Comparison of ENCODE assay signal across 26 mouse cellular contexts in the genomic region with DNA sequence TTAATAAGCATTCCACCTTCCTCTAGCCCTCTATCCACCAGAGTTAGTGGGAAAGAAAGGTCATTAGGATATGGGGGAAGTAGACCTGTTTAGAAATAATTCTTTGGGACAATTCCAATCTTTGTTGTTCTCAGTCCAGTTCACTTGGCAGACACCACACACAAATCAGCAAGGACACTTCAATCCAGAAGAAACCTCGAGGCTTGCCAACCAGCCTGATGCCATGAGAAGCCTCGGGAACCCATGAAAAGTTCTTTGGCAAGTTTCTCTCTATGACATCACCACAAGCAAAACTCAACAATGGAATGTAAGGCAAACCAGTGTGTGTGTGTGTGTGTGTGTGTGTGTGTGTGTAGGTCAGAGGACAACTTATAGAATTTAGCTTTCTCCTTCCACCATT. TPM values are rescaled to one million over a fixed set of nuclear protein-coding genes. Genes with fewer than 3 reads are reported as not detected.
A peak's percentile ranks its signal among the peaks of the same experiment; 100 is the strongest.
DNase-seq lines count a peak whose midpoint lies in the region; TF ChIP-seq lines count a peak whose summit lies in the region.
"Had no signal": no experiment of that assay in that cellular context is flagged by ENCODE, and none has a peak within 500 bp of the region (broad histone marks: within the 10 kb centered on the region; RNA-seq: fewer than 3 reads in every experiment).

No protein-coding gene starts in this region.

- TF ChIP-seq CTCF in testis, adult 2 months (IDR thresholded peaks at IDR 0.05; ENCODE audit: control insufficient read depth, insufficient read depth, insufficient replicate concordance, low read depth, low read length), result no peak

- no peak overlapping the region for H3K27ac ChIP-seq in testis, adult 2 months (ENCODE audit: control insufficient read depth, insufficient read depth, low read depth, low read length)
- H3K27ac ChIP-seq: embryonic facial prominence, embryonic 12.5 days; heart, embryonic 15.5 days; hindbrain, embryonic 14.5 days; kidney, embryonic 15.5 days had no signal

- TF ChIP-seq POLR2A in testis, adult 2 months (IDR thresholded peaks at IDR 0.05; ENCODE audit: control insufficient read depth, low read depth, low read length), result no peak

- DNase-seq in adrenal gland, postnatal 10 days, result peak; percentile 53
- no peak for DNase-seq in adrenal gland, postnatal 25 days
- no peak for DNase-seq in testis, postnatal 10 days (ENCODE audit: low spot score)
- peak; percentile 90 for DNase-seq in adipocyte (ENCODE audit: low spot score)
- no peak for DNase-seq in gastrocnemius, adult 18-20 months (ENCODE audit: low spot score)
- DNase-seq in layer of hippocampus, adult 9-10 months (ENCODE audit: low spot score), result no peak
- DNase-seq: B cell, adult 2 months; cerebellum, adult 11 months; cerebellum, adult 8-10 months; cerebellum, postnatal 25 days; gastrocnemius, postnatal 36 days; heart, adult 18-20 months; heart, postnatal 14 days; kidney, adult 2 months had no signal

- no peaks in the 10 kb centered on the region for H3K27me3 ChIP-seq in testis, adult 2 months (ENCODE audit: control insufficient read depth, insufficient read depth, low read length)
- H3K27me3 ChIP-seq: Patski had no signal

- peak overlapping the region; percentile 14; the same call in 1 of the 2 replicates for H3K4me3 ChIP-seq in testis, adult 2 months (ENCODE audit: control insufficient read depth, low read depth, low read length)
- H3K4me3 ChIP-seq: embryonic facial prominence, embryonic 12.5 days; heart, embryonic 15.5 days; kidney, embryonic 15.5 days had no signal

- H3K36me3 ChIP-seq in testis, adult 2 months (ENCODE audit: control insufficient read depth, insufficient read depth, low read length), result no peaks in the 10 kb centered on the region
- H3K36me3 ChIP-seq: embryonic facial prominence, embryonic 12.5 days; G1E; heart, embryonic 15.5 days; kidney, embryonic 15.5 days had no signal

- no peaks in the 10 kb centered on the region for H3K4me1 ChIP-seq in testis, adult 2 months (ENCODE audit: control insufficient read depth, insufficient read depth, low read length)
- H3K4me1 ChIP-seq: embryonic facial prominence, embryonic 12.5 days had no signal

RNA-seq across cellular contexts. Expression of gene Ccdc190, which starts 3.9 kb away (rescaled TPM):
- not detected for total RNA-seq in adrenal gland, postnatal 10 days (2021)
- total RNA-seq in adrenal gland, postnatal 25 days (2021), result 0.55 and 0.90 TPM in 2 replicates
- polyA plus RNA-seq in testis, adult 2 months (2012; rRNA removed), result 0.36 and 0.48 TPM in 2 replicates
- not detected for total RNA-seq in gastrocnemius, adult 18-20 months (2021)
- total RNA-seq: G1E; gastrocnemius, postnatal 36 days; hematopoietic stem cell, adult 5-6 weeks had no signal
- polyA plus RNA-seq: activated CD4-positive, CD25-positive, alpha-beta regulatory T cell, adult 4 months; CD4-positive, CD25-positive, alpha-beta regulatory T cell, adult 4 months; embryonic facial prominence, embryonic 12.5 days; G1E; heart, embryonic 11.5 days; heart, embryonic 15.5 days; intestine, embryonic 16.5 days; kidney, adult 2 months; kidney, embryonic 15.5 days had no signal

RNA-seq across cellular contexts. Expression of gene Hsd17b7, which starts 44.5 kb away (rescaled TPM):
- 10 to 100 TPM in 1 of 2 experiments, 1 to 10 TPM in 1; 9.6 to 12.4 TPM for total RNA-seq in adrenal gland, postnatal 10 days (2021)
- total RNA-seq in adrenal gland, postnatal 25 days (2021), result 136 and 150 TPM in 2 replicates
- polyA plus RNA-seq in testis, adult 2 months (2012; rRNA removed), result 2.5 and 3.3 TPM in 2 replicates
- 10 to 100 TPM; 11.1 to 15.4 TPM for total RNA-seq in gastrocnemius, adult 18-20 months (2021)

Comparison
In these comparisons a context has a peak if more than half of its experiments do, and no peak if none do; other contexts are left out.
1. DNase-seq: peak in adrenal gland, postnatal 10 days (single experiment) and adipocyte (single experiment); none in adrenal gland, postnatal 25 days (single experiment), testis, postnatal 10 days (single experiment), gastrocnemius, adult 18-20 months (single experiment) and layer of hippocampus, adult 9-10 months (single experiment).